Mouse (Mus musculus): ENCODE measurements at regions not wholly inside any gene's neighbourhood (a gene's known extent, or its start where the extent isn't known, plus 50 kb on each side); places are given as distances from the start of the nearest gene placed in this dataset.

- TF ChIP-seq POLR2A (IDR thresholded peaks at IDR 0.05; ENCODE audit: control insufficient read depth, extremely low read depth, insufficient read depth, low read length, poor library complexity) (no peak), CTCF (IDR thresholded peaks at IDR 0.05; ENCODE audit: borderline replicate concordance, control insufficient read depth, extremely low read depth, insufficient read depth, low read length, poor library complexity) (no peak)
Observed at GRCm38 (mm10) chr17:62464994-62465393, 416.1 kb downstream of the Efna5 start.
